Mouse (Mus musculus) lung, embryonic 16.5 days (tissue): Measurements from ENCODE around the gene Fndc11. TPM values are rescaled to one million over a fixed set of nuclear protein-coding genes. Genes with fewer than 3 reads are reported as not detected.

Experiments used
- polyA plus RNA-seq: library from polyadenylated mRNA; unstranded; fragments of >200 nt; fragmentation: Nextera tagmentation; extraction: Ambion mirVana; gene quantifications from 2 replicates; pipeline ENCODE4 v1.2.1, GENCODE M21; 2015

The Fndc11 gene
- polyA plus RNA-seq, 1 experiment from 2014 or later: 0.35 TPM

Other genes with a start within 250 kb of the Fndc11 start
- gene Col20a1, start 233.5 kb upstream of the Fndc11 start, polyA plus RNA-seq: 0.09 and 0.30 TPM in 2 replicates
- gene Chrna4, start 176.5 kb upstream of the Fndc11 start, polyA plus RNA-seq: 0.45 and 0.46 TPM in 2 replicates
- gene Kcnq2, start 84.7 kb upstream of the Fndc11 start, polyA plus RNA-seq: 0.10 and 0.29 TPM in 2 replicates
- gene Eef1a2, start 63.0 kb upstream of the Fndc11 start, polyA plus RNA-seq: 0.16 and 0.20 TPM in 2 replicates
- gene Ppdpf, start 32.8 kb upstream of the Fndc11 start, polyA plus RNA-seq: 292 and 303 TPM in 2 replicates
- gene Ptk6, start 17.2 kb upstream of the Fndc11 start, polyA plus RNA-seq: 0.04 and 0.05 TPM in 2 replicates
- 0.34 and 0.58 TPM in 2 replicates for gene Srms, start 6.8 kb upstream of the Fndc11 start, polyA plus RNA-seq
- gene Helz2, start 22.0 kb downstream of the Fndc11 start, polyA plus RNA-seq: 3.0 and 3.4 TPM in 2 replicates
- gene Gmeb2, start 68.0 kb downstream of the Fndc11 start, polyA plus RNA-seq: 14.3 and 15.9 TPM in 2 replicates
- gene Stmn3, start 94.5 kb downstream of the Fndc11 start, polyA plus RNA-seq: 4.8 and 9.3 TPM in 2 replicates
- gene Rtel1, start 99.7 kb downstream of the Fndc11 start, polyA plus RNA-seq: 47.2 and 47.8 TPM in 2 replicates
- 39.2 and 39.4 TPM in 2 replicates for gene Zgpat, start 144.9 kb downstream of the Fndc11 start, polyA plus RNA-seq
- 60.8 and 62.0 TPM in 2 replicates for gene Arfrp1, start 145.4 kb downstream of the Fndc11 start, polyA plus RNA-seq
- gene Lime1, start 160.1 kb downstream of the Fndc11 start, polyA plus RNA-seq: 20.7 and 24.0 TPM in 2 replicates
- 15.2 and 15.4 TPM in 2 replicates for gene Zbtb46, start 239.4 kb downstream of the Fndc11 start, polyA plus RNA-seq